Mouse (Mus musculus) regulatory T cell (primary cell): ENCODE results near the gene Socs5.

Experiments
- in situ Hi-C: fragments of 300-600 bp; cut with MboI, MseI; formaldehyde crosslinking; loops from one replicate; pipeline ENCODE4 v1.15.1; 2025; ENCODE audit warnings: high pct_unique_total_duplicates

The Socs5 gene

DNA sequence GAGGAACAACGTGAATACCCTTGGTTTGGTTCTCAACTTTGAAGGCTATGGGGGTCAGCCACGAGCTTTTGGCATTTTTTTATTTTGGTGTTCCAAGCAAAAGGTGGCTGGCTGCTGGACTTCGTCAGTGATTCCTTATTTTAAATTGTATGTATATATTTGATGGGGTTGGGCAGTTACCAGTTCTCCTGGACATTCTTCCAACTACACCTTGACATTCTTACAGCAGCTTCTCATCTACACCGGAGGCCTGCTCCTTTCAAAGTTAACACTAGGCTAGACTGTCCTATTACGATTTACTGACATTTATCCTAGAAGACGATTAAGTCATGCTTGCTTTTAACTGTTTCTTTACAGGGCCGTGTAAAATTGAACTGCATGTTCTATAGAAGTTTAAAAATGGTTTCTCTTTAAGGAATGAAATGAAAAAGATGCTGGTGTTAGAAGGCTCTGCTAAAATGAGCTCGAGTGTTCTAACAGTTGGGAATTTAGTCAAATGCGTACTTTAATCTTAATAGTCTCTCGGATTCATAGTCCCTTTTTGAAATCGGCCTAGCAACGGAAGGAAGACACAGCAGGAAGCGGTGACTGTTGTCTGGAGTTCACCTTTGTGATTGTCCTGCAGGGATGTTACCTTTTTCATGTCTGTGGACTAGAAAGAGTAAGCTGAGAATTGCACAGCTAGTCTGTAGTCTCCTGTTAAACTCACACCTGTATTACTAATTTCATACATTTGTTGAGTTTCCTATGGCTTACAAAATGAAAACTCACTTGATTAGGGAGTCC lies 1.2 kb downstream of the Socs5 start:
- in situ Hi-C loops, result loop anchor here (5.0 kb wide), 1 partner anchor 66 kb away; no protein-coding TSS in a partner anchor

DNA sequence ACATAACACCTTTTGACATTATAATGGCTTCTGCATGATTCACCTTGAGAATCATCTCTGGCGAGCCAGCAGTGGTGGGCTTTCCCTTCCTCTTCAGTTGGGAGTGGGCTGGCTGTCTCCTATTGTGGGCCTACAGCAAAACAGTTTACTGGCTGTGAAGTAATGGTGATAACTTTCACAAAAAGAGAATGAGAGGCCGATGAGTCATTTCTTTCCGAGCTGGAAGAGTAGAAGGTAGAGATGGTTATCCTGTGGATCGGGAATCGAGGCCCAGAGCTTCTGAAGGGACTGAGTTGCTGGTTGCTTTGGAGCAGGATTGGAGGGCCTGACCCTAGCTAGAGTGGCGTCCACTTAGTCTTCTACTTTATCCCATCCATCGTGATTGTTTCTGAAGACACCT lies 2.0 kb downstream of the Socs5 start:
- in situ Hi-C loops, result loop anchor here (5.0 kb wide), 1 partner anchor 67 kb away; no protein-coding TSS in a partner anchor

DNA sequence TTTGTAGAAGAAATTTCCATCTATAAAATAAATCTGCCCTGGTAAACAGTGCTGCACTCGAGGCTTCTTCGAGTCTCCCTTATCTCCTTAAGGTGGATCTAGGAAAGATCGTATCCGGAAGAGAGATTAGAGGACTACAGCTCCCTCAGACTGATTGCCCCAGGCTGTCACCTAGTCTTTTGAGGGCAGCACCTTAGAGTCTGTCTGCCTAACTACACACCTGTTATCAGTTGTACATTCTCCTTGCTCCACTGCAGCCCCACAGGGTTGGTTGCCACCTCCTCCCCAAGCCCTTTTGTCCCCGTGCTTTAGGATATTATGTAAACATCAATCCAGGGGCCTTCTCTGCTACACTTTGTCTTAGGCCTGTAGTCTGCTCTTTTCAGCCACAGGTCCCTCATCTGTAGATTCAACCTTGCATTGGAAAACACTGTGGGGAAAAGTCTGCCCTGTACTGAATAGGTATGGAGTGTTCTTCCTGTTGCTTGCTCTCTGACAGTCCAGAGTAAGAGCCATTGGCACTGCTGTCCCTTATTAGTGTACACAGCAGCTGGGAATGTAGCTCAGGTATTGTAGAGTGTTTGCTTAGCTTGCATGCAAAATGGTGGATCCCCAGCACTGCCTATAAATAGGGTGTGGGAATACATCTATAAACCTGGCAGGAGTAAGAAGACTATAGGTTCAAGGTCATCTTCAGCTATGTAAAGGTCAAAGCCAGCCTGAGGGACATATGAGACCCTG lies 5.5 kb downstream of the Socs5 start:
- in situ Hi-C loops, result no loop called here

DNA sequence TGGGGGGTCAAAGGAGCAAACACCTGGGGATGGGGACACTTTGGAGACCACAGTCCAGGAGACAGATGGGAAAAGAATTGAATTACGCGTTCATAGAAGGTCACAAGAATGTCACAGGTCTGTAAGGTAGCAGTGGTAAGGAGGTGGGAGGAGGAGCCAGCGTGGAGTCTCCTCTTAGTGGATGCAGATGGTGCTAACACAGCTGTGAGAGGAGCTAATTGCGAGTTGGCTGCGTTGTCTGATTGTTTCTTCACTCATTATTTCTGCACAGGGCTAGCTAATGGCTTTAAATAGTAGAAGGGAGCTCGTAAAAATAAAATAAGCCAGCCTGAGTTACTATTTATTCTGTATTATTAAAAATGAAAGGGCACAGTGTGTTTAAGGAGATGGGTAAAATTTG lies 8.1 kb downstream of the Socs5 start:
- in situ Hi-C loops, result no loop called here

DNA sequence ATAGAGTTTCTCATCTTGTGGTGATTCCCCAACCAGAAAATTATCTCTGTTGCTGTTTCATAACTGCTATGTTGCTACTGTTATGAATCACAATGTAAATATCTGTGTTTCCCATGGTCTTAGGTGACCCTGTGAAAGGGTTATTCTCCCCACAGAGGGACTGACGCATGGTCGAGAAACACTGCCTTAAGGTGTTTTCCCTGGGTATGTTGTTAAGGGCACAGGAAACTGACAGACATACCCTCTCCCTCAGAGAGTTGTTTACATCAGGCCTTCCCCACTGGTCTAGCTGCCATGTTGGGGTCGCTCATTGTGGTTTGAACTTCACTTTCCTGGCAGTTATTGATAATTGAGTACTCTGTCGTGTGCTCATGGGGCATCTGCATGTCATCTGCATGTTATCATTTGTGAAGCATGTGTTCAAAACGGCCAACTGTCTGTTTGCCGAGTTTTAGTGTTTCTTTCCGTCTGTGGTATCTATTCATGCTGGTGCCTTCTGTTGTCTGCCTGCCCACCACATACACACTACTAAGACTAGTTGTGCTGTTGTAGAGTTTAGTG lies 11.6 kb downstream of the Socs5 start:
- in situ Hi-C loops, result no loop called here

DNA sequence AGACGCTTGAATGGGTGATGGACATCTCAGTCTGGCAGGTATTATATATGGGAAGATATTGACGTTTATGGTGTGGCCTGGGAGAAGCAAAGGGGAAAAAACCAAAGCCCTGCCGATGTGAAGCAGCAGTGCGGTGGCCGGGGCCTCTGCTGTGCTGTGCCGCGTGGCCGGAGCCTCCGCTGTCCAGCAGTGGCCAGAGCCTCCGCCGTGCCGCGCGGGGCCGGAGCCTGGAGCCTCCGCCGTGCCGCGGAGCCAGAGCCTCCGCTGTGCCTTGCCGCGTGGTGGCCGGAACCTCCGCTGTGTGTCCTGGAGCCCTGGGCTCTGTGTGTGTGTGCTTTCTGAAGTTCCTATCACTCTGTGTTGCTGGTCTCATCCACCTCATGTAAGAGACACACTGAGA lies 17.9 kb downstream of the Socs5 start:
- in situ Hi-C loops, result no loop called here

DNA sequence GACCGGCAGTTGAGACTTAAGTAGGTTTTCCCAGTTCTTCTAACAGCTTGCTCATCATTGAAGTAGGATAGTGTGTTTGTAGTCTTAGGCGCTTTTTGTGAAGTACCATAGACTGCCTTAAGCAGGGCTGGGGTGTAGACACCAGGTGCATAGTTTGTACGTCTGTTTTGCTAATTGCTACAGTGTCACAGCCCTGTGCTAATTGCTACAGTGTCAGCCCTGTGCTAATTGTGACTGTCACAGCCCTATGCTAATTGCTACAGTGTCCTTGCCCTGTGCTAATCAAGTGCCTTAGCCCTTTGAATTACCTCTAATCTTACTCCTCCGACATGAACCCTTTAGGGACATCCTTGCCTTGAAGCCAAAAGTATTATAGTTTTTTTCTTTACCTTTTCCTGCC lies 24.8 kb downstream of the Socs5 start:
- in situ Hi-C loops, result no loop called here

DNA sequence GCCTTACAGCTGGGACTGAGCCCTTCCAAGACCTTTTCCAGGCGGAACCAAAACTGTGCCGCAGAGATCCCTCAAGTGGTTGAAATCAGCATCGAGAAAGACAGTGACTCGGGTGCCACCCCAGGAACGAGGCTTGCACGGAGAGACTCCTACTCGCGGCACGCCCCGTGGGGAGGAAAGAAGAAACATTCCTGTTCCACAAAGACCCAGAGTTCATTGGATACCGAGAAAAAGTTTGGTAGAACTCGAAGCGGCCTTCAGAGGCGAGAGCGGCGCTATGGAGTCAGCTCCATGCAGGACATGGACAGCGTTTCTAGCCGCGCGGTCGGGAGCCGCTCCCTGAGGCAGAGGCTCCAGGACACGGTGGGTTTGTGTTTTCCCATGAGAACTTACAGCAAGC lies 26.3 kb downstream of the Socs5 start:
- in situ Hi-C loops, result no loop called here

DNA sequence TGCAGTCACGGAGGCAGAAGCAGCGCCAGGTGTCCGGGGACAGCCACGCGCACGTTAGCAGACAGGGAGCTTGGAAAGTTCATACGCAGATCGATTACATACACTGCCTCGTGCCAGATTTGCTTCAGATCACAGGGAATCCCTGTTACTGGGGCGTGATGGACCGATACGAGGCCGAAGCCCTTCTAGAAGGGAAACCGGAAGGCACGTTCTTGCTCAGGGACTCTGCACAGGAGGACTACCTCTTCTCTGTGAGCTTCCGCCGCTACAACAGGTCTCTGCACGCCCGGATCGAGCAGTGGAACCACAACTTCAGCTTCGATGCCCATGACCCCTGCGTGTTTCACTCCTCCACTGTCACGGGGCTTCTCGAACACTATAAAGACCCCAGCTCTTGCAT lies 27.2 kb downstream of the Socs5 start:
- in situ Hi-C loops, result no loop called here

DNA sequence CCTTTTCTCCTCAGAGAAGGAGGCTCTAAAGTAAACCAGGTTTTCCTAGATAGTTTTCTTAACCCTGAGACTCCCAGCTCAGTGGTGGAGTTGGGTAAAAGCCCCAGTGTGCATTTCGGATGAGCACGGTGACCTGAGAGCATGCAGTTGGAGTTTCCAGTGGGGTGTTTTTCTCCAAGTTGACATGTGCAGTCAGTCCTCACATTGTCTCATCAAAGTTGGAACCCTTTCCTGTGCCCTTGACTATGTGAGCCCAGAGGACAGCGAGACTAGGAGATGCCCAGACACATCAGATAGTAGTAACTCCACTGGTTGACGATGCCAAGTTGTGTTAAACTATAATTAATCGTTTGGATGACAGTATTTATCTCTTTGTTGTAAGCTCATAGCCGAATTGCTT lies 28.3 kb downstream of the Socs5 start:
- in situ Hi-C loops, result no loop called here

DNA sequence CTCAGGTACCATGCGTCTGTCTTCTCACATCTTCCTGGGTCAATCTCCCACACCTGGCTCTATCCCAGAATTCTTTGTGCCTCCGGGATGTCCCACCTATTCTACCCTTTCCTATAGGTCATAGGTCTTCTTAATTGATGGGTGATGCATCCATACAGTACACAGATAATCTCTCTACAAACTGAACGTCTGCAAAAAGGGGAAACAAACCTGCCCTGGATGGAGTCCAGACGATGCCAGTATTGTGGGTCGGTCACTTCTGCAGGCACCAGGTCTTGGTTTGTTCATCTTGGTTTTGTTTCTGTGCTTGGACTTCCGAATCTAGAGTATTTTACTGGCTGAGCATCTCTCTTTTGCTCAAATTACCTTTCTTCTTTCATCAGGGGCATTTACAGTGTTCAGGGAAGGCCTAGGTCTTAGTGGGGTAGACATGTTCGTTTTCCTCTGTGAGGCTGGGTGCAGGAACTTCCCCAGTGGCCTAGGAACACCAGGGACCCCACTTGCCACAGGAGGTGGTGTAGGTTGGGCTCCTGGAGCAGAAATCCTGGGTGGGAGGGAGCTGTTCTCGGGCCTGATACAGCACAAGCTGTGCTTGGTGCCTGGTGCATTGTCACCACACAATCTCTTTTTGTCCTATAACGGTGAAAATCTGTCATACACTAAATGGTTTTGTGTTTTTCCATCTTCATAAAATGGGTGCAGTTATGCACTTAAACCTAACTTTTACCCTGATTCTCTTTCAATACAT lies 33.9 kb downstream of the Socs5 start:
- in situ Hi-C loops, result no loop called here

DNA sequence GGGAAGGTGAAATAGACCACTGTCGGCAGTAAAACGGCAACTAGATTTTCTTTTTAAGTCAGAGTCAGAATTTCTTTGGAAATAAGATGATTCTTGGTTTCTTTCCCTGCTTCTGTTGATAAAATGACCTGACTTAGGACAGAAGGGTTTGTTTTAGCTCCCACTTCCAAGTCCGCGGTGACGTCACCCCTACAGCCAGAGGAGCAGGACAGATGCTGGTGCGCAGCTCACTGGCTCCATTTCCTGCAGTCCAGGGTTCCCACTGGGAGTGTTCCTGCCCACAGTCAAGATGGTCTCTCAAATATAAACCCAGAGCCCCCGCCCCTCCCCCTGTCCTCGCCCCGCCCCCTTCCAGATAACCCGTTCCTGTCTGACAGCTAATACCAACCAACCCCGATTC lies 34.8 kb downstream of the Socs5 start:
- in situ Hi-C loops, result no loop called here

DNA sequence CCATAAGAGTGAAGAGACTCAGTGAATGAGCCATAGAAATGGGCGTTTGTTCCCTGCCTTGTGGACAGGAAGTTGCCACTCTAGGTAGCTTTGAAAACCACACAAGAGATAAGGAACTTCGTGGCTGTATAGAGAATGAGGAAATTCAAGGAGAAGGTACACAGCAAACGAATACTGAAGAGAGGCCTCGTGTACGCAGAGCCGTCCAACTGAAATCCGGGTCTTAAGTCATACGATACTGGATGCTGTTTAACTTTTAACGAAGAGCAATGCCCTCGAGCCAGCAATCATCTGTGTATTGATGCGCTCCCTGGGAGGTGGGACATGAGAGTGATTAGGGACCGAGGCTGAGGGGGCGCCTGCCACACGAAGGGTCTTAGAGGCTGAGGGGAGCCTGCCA lies 35.7 kb downstream of the Socs5 start:
- in situ Hi-C loops, result no loop called here

DNA sequence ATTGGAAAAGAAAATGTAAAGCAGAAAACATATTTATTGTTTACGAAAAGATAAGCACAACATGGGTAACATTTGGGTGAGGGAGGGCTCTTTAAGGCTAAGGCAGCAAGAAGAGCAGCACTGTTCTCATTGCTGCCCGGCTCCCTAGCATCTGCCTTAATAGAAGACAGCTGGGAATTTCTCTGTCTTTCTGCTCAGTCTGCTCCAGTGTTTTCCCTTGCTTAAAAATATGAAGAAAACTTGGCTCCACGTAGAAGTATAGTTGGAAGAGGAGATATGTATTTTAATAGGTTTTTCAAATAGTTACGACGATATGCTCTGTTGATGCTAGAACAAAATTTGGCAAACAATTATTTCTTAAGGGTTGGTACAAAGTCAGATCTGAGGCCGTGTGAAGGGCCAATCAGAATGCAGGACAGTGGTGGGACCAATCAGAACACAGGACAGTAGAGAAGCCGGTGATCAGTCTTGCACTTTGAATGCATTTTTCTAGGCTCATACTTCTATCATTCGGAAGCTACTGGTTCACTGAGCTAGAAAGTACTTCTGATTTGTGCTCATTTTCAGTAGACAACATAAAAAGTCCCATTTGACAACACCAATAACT lies 39.0 kb downstream of the Socs5 start:
- in situ Hi-C loops, result no loop called here

DNA sequence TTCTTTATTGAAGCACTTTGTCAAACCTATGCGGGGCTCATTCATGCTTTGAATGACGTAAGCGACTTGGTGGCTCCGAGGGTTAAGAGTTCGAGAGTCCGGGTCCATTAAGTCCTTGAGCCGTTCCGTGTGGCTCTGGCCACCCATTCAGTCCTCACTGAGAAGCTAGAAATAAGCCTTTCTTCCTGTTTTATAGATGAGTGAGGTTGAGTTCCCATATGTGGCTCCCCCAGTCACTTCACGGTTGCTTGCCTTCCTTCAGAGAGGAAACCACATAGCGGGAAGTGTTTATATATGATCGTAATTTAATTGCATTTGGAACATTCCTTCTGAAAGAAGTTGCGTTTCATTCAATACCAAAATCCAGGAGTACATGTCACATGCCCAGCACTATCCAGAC lies 42.3 kb downstream of the Socs5 start:
- in situ Hi-C loops, result loop anchor here (10.0 kb wide), 1 partner anchor 1955 kb away; no protein-coding TSS in a partner anchor

DNA sequence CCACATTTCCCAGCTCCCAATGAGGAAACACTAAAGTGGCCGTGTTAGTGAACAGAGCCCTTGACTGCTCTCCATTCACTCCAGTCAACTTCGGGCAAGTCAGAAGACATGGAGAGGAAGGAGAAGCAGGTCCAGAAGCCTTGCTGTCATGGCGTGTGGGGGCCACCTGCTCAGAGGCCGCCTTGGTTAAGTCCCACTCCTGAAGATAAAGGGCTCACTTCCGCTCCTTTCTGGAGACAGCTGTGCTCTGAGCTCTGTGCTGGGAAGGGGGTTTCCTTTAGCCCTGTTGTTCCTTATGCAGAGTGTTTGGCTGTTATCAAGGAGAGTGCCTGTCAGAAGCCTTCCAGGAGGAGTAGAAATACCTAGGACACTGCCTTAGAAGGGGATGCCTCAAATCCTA lies 45.5 kb downstream of the Socs5 start:
- in situ Hi-C loops, result loop anchor here (10.0 kb wide), 1 partner anchor 1958 kb away; no protein-coding TSS in a partner anchor

DNA sequence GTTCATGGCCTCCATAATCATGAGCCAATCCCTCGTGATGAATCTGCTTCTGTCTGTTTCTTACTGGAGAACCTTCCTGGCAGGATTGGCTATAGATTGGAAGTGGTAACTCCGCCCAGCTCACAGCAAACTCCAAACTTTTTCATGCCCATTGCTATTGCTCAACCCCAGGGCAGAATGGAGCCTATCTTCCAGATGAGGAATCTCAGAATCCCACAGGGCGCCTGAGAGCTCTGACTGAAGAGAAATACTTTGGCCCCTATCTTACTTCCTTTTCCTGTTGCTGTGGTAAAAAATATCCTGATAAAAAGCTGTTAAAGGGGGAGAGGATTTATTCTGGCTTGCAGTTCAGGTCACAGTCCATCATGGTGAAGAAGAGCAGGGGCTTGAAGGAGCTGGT lies 48.2 kb downstream of the Socs5 start:
- in situ Hi-C loops, result loop anchor here (10.0 kb wide), 1 partner anchor 1961 kb away; no protein-coding TSS in a partner anchor

DNA sequence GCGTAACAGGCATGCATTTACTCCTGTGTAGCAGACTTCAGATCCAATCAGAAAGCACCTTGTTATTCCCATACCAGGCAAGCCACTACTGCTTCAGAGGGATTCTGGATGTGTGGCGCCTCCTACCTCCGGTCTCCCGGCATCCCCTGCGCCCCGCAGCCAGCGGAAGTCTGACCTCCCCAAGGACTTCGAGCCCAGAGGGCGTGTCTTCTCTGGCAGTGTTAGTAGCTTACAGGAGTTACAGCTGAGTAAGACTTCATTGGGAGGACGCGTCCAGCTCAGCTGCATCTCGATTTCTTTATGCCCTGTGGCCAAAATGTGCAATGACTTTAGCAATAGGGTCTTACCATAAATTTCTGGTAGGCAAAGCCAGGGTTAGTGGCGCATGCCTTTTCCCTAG lies 50.3 kb downstream of the Socs5 start:
- in situ Hi-C loops, result loop anchor here (10.0 kb wide), 1 partner anchor 1963 kb away; no protein-coding TSS in a partner anchor

DNA sequence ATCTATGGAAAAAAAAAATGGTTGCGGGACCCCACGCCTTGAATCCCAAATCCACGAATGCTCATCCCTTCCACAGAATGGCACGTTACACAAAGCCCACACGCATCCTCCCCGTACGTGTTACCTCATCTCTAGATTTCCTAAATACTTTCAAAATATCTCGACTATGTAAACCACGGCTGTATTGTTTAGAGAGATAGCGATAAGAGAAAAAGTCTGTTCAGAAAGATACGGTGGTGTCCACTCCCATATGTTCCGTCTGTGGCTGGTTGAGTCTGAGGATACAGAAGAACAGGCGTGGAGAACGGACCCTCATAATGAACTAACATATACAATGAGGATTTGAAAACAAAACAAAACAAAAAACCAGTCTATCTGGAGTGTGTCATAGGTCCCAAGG lies 51.1 kb downstream of the Socs5 start:
- in situ Hi-C loops, result loop anchor here (10.0 kb wide), 1 partner anchor 1964 kb away; no protein-coding TSS in a partner anchor

DNA sequence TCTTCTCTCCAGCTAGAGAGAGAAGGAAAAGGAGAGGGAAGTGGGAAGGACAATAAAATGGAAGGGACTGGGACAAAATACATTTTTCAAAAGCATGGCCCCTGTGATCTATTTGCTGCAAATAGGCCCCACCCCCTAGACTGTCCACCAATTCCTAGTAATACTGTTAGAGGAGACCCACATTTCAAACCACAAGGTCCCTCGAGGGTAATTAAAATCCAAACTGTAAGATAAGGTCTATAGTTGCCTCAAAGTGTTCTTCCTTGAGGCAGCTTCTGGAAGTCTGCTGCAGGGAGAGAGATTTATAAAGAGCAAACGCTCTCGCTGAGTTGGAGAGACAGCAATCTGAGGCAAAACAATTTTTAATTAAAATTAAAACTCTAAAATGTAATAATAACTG lies 52.8 kb downstream of the Socs5 start:
- in situ Hi-C loops, result no loop called here

DNA sequence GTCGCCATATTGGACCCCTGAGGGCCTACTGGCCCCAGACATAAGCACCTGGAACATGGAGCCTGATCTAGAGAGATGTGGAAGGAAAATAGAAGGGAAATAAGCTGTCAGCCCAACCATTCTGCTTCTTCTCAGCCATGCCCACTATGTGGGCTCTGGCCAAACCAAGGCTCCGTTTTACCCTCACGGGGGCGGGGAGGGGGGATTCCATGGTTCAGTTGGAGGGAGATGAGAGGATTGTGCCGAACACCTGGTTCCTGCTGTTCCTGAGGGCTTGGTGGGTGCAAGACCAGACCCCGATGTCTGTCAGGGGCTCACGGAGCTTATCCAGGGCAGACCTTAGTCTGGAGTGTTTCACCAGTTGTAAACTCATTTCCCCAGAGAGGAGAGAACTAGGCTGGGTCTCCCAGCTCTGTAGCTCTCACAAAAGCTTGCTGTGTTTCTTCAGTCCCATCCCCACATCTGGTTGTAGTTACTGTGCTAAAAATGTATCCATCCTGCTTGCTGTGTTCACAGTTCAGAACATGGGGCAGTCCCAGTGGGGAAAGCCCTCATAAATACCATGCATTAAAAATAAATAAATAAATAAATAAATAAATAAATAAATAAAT lies 56.9 kb downstream of the Socs5 start:
- in situ Hi-C loops, result no loop called here
